Mouse (Mus musculus) cerebellum, postnatal 25 days (tissue): ENCODE results near the gene Atp6v0a4.

Experiments used
- DNase-seq, 2 experiments: peaks; one replicate each; pipeline ENCODE4 v3.0.0; 2021; ENCODE audit warnings: mixed read lengths in 2 of 2

The Atp6v0a4 gene

DNA sequence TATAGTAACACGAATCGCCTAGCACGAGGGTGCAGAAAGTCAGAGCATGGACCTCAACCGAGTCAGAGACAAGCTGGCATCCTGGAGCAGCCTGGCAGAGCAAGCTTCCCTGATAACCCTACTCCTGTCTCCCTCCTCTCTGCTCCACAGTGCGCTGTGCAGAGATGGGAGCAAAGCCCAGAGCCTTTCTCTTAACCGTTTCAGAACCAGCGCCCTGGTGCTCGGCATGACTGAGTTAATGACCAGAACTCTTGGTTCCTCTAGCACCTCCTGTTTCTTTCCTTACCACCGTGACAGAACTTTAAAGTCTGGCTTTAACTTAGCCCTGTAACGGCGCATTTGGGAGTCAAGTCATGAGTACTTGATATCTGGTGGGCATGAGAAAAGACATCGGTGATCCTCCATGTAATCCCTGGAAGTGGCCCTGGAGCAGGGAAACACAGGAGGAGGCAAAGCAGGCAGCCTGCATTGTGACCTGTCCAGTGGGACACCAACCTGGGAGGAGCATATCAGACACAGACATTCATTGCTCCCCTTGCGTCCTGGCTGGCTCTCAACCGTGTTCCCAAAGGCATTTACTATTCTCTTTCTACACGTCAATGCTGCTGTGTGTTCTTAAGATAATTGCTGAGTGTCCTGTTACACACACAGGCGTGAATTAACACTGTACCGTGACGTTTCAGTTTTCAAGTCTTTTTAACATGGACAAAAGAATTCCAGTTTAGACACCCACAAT, 747 bp downstream of the Atp6v0a4 start:
- DNase-seq = no peak

- no peak for DNase-seq
These were observed 1.6 kb downstream of the Atp6v0a4 start for GRCm38 (mm10) chr6:38122791-38123190.

DNA sequence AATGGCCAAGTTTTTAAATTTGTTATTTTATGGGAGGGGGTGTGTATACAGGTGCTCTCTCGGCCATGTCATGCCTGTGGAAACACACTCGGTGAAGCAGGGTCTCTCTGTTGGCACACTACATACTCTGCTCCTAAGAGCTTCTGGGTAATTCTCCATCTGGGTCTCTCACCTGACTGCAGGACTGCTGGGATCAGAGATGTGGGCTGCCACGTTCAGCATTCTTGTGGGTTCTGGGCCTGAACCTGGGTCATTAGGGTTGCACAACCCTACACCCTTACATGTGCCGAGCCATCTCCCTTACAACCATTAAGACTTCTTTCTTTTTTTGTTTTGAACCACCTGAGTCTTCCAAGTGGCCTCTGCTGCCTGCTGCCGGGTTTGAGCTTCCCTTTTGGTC, 2.5 kb downstream of the Atp6v0a4 start:
- no peak for DNase-seq

DNA sequence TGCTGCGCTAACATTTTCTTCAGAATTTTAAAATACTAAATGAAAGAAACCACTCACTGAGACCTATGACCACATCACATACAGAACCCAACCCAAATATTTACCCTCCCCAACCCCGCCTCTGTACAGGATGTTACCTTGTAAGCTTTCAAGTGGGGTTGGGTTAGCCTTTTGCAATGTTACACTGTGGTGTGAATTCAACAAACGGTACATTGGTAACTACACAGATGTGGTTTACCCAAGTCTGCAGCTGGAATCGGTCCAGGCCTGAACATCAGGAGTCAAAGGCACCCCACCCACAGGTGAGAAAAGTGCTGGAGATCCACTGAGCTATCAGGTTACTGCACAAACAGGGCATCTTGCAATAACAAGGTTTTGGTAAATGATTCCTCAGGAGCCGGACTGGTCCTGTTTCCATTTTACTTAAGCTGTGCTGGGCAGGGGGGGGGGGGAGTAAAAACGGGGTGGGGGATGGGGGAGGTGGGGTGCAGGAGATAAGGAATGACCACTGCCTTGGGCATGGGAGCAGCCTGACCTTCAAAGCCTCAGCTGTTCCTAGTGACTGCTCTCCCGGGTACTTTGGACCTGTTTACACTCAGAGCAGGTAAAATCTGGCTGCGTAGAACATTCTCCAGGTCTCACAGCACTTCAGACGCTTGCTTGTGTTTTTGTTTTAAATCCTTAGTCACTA, 3.6 kb downstream of the Atp6v0a4 start:
- no peak for DNase-seq

DNA sequence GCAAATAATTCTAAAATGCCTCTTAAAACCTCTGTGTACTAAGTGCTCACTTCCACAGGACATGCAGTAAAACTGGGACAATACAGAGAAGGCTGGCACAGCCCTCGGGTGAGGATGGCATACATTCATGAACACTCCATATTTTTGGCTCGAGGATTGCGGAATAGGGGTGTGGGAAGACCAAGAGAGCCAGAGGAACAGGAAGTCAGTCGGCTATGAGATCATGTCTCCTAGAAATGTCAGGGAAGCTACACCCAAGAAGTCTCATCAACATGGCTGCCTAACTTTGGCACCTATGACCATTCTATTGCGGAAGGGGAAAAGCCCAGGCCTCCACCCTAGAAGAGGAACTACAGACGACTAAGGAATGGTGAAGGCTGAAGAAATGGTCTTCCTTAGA, 6.0 kb downstream of the Atp6v0a4 start:
- DNase-seq = no peak

DNA sequence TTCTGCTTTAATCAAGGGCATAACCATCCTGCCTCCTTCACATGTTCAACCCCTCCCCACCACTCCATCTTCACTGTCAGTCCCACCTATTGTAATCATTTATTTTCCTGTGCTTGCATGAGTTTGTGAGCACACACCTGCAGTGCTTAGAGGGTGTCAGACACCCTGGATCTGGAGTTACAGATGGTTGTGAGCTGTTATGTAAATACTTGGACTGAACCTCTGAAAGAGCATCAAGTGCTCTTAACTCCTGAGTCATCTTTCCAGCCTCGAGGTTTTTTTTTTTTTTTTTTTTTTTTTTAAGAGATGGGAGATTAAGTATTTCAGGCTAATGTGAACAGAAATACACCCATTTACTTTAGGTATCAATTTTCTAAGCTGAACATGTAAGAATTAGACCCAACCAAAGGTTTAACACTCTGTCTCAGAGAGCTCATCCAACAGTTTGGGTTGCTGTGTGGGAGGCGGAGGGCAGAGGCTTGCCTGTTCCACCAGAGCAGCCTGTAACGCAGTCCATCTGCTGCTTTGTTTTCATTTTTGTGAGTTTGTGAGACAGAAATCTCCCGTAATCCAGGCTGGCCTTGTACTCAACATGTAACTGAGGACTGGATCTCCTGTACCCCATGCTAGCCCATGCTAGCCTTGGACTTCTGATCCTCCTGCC, 8.1 kb downstream of the Atp6v0a4 start:
- DNase-seq = no peak

GRCm38 (mm10) chr6:38110859-38111258, 13.5 kb downstream of the Atp6v0a4 start:
- no peak for DNase-seq

GRCm38 (mm10) chr6:38109871-38110270, 14.5 kb downstream of the Atp6v0a4 start:
- no peak for DNase-seq

DNA sequence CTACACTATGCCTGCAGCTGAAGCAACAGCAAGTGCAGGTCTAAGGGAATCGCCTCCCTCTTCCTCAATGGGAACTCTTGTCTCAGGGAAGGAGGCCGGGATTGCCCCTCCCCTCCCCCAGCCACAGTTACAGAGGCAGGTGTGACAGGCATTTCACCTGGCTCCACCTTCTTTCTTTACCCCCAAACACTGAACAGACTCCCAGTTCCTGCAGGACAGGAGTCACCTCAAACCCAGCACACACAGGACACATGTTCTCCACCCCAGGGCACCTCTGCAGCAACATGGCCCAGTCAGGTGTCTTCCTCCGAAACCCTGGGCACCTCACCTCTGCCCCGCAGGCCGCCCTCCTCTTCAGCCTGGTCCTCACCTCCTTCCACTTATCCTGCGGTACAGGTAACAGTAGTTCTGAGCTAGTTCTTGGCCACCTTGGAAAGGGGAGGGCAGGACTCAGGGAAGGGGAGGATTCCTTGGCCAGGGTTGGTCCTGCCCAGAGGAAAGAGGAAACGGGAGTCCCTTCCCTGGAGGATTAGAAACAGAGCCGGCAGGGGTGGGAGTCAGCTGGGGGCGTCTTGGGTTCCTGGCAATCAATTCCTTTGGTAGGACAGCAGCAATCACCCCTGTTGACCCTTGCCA, 15.1 kb downstream of the Atp6v0a4 start, which contains the start of gene Tmem213:
Gene Tmem213 (plus strand): TSS at position 96 of the 636 bp plus-strand sequence.
- no peak for DNase-seq

DNA sequence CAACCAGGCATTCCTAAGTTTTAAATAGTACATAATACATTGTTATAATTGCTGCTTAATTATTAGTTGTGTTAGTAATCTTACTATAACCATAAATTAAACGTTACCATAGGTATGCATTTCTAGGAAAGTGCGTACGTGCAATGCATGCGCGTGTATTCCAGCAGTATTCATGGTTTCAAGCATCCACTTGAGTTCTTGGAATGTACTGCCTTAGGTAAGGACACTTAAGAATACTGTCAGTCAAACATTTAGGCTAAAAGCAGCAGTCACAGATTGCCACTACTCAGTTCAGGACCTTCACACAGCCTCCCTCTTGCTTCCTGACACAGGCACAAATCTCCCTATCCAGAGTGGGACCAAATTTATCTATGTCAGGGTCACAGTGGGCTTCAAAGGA, 15.9 kb downstream of the Atp6v0a4 start:
- no peak for DNase-seq

DNA sequence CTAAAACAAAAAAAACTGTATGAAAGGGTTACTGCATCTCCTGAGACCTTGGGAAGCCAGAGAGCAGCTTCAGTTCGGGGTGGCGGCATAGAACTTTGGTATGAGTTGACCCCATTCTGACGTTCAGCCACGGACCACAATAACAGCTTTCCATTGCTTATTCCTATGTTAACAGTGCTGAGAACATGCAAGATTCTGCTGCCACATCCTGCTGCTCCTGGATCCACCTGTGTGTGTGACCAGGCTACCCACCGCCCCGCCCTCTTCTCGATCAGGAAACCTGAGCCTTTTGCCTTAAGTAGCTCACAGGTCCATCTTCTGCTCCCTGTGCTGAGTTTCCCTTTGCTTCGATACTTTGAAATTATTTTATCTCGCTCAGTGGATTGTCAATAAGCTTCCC, 18.5 kb downstream of the Atp6v0a4 start:
- no peak for DNase-seq

- DNase-seq = no peak
These were observed 20.6 kb downstream of the Atp6v0a4 start for GRCm38 (mm10) chr6:38103775-38104174.

GRCm38 (mm10) chr6:38102216-38102795, 22.1 kb downstream of the Atp6v0a4 start:
- DNase-seq = no peak

GRCm38 (mm10) chr6:38096961-38097370, 27.4 kb downstream of the Atp6v0a4 start:
- no peak for DNase-seq

- DNase-seq = no peak
These were observed 29.7 kb downstream of the Atp6v0a4 start for GRCm38 (mm10) chr6:38094701-38095100.

DNA sequence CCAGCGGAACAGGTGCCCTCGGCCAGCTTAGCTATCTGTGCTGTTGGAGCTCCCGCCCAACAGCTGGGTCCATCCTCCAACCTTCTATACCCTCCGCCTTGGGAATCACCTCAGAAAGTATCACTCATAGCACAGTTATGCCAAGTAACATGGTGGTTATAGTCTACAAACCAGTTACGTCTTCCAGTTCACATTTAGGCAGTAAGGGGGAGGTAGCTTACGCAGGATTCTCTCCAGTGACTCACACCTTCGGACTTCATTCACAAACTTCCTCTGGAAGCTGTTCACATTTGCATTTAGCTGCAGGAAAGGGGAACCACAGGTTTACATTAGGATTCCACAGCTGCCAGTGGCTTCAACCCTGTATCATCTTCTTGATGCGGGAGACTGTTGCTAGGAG, 31.8 kb downstream of the Atp6v0a4 start:
- no peak for DNase-seq

GRCm38 (mm10) chr6:38087242-38088026, 37.0 kb downstream of the Atp6v0a4 start:
- no peak for DNase-seq

GRCm38 (mm10) chr6:38083204-38083603, 41.2 kb downstream of the Atp6v0a4 start:
- no peak for DNase-seq

DNA sequence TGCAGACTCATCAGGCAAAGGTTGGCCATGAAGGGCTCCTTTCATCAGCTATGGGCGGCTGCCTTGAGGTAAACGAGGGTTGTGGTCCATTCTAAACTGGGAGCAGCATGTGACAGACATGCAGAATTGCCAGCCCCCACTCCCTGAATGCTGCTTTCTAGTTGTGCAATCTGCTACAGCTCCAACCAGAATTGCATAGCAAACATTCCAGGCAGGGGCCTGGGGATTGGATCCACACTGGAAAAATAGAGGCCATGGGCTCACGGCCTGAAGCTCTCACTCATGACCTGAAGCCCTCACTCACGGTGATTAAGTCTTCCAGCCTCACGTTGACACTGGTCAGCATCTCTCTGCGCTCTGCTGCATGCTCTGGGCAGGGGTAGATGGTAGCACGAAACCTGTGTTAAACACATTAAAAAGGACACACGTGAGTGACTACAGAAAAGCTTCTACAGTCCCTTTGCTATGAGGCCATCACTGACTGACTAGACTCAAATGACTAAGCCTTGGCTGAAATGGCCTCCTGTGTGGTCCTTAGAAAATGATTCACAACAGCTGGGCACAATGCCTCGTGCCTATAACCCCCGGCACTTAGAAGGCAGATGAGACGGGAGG, 42.6 kb downstream of the Atp6v0a4 start:
- no peak for DNase-seq

- DNase-seq = no peak
These were observed 44.0 kb downstream of the Atp6v0a4 start for GRCm38 (mm10) chr6:38080364-38080763.

- no peak for DNase-seq
These were observed 50.8 kb downstream of the Atp6v0a4 start for GRCm38 (mm10) chr6:38073592-38073991.
